ENCODE assay signal across 7 mouse cellular contexts in genomic region chr16:76680061-76680911, GRCm38 (mm10).
DNase-seq lines count a peak whose midpoint lies in the region; ATAC-seq and TF ChIP-seq lines count a peak whose summit lies in the region.

No protein-coding gene starts in this region.

- 32% methylated on average over 19 of the region's 19 CpGs for WGBS in kidney, embryonic 16.5 days
- 17% methylated on average over 19 of the region's 19 CpGs for WGBS in liver, postnatal 0 days (ENCODE audit: insufficient replicate concordance)

- no peaks in the 10 kb centered on the region for H3K27me3 ChIP-seq in kidney, embryonic 16.5 days (ENCODE audit: insufficient read depth, low read length)
- H3K27me3 ChIP-seq in liver, postnatal 0 days (ENCODE audit: insufficient read depth, low read length) = no peaks in the 10 kb centered on the region

- H3K4me3 ChIP-seq in kidney, embryonic 16.5 days (ENCODE audit: low read length) = peak overlapping the region; percentile 23
- H3K4me3 ChIP-seq in liver, postnatal 0 days (ENCODE audit: low read depth, low read length) = peak overlapping the region; percentile 14

- H3K27ac ChIP-seq in kidney, embryonic 16.5 days (ENCODE audit: low read length) = peak overlapping the region; percentile 41
- peak overlapping the region; percentile 23; the same call in 1 of the 2 replicates for H3K27ac ChIP-seq in liver, postnatal 0 days (ENCODE audit: low read depth)

- no peak overlapping the region for H3K9ac ChIP-seq in kidney, embryonic 16.5 days (replicated peaks; ENCODE audit: low read length)
- no peak overlapping the region for H3K9ac ChIP-seq in liver, postnatal 0 days (replicated peaks)

- no peak for TF ChIP-seq EP300 in liver, postnatal 0 days (IDR thresholded peaks at IDR 0.05; ENCODE audit: low read depth)

- no peak for TF ChIP-seq CTCF in liver, postnatal 0 days (IDR thresholded peaks at IDR 0.05; ENCODE audit: low read depth)

- ATAC-seq in CD4-positive, CD25-positive, alpha-beta regulatory T cell, adult 4 months = peak; percentile 72
- ATAC-seq in kidney, embryonic 16.5 days (ENCODE audit: low FRiP score, low TSS enrichment) = peak; percentile 91
- ATAC-seq in liver, postnatal 0 days = peak; percentile 50

- no peaks in the 10 kb centered on the region for H3K36me3 ChIP-seq in kidney, embryonic 16.5 days (ENCODE audit: insufficient read depth, low read length)
- H3K36me3 ChIP-seq in liver, postnatal 0 days (replicated peaks; ENCODE audit: insufficient read depth, low read length) = no peaks in the 10 kb centered on the region

- H3K4me2 ChIP-seq in kidney, embryonic 16.5 days (replicated peaks; ENCODE audit: low read depth, low read length) = peak overlapping the region; percentile 38
- peak overlapping the region; percentile 57 for H3K4me2 ChIP-seq in liver, postnatal 0 days (ENCODE audit: low read depth, low read length)

- DNase-seq in A20 (ENCODE audit: low read depth, low spot score) = peak; percentile 85
- DNase-seq in frontal cortex, postnatal 36 days (ENCODE audit: low spot score in 2 of 2) = peak; percentile 45 to 52
- peak; percentile 18 for DNase-seq in liver, postnatal 0 days
- DNase-seq in right cerebral cortex, postnatal 14 days = peak; percentile 11
- no peak for DNase-seq in urinary bladder, postnatal 4 days (ENCODE audit: low spot score in 2 of 2)

- H3K9me3 ChIP-seq in kidney, embryonic 16.5 days (ENCODE audit: low read length) = peaks cover 5% of the 10 kb centered on the region; the same call in 1 of the 2 replicates
- no peaks in the 10 kb centered on the region for H3K9me3 ChIP-seq in liver, postnatal 0 days (ENCODE audit: low read length)

- H3K4me1 ChIP-seq in kidney, embryonic 16.5 days (ENCODE audit: insufficient read depth, low read length) = peaks cover 6% of the 10 kb centered on the region; the same call in 1 of the 2 replicates
- no peaks in the 10 kb centered on the region for H3K4me1 ChIP-seq in liver, postnatal 0 days (ENCODE audit: insufficient read depth)

Comparison
In these comparisons a context has a peak if more than half of its experiments do, and no peak if none do; other contexts are left out.
1. DNase-seq: peak in A20 (single experiment), frontal cortex, postnatal 36 days (2 of 2), liver, postnatal 0 days (single experiment) and right cerebral cortex, postnatal 14 days (single experiment); none in urinary bladder, postnatal 4 days (0 of 2).
2. Peak in every context shown above with its lines, with median percentiles within 50 percentile points of each other: ATAC-seq.